Mouse (Mus musculus): ENCODE results near the gene Cd109. TPM values are rescaled to one million over a fixed set of nuclear protein-coding genes. Genes with fewer than 3 reads are reported as not detected.

Gene Cd109
- 1 to 10 TPM; 2.6 to 3.2 TPM for total RNA-seq (2021)
- long read RNA-seq, full-length matches to known transcripts = 3 of 3 reads
- long read RNA-seq, partial matches to known transcripts = 0 of 3 reads
- long read RNA-seq, other reads (novel, unspliced or antisense) = 0 of 3 reads

- DNase-seq (ENCODE audit: low spot score in 2 of 2) = no peak
Observed at GRCm38 (mm10) chr9:78615401-78616021, at the start of gene Cd109. Gene Cd109 (plus strand): TSS chr9:78615546.

GRCm38 (mm10) chr9:78569934-78570333 lies 45.4 kb upstream of the Cd109 start:
- DNase-seq (ENCODE audit: low spot score in 2 of 2) = peak in 1 of 2 experiments; percentile 23

GRCm38 (mm10) chr9:78576466-78576865 lies 38.9 kb upstream of the Cd109 start:
- DNase-seq (ENCODE audit: low spot score in 2 of 2) = no peak

- DNase-seq (ENCODE audit: low spot score in 2 of 2) = no peak
Observed at GRCm38 (mm10) chr9:78578824-78579223, 36.5 kb upstream of the Cd109 start.

- no peak for DNase-seq (ENCODE audit: low spot score in 2 of 2)
Observed at GRCm38 (mm10) chr9:78579644-78580396, 35.5 kb upstream of the Cd109 start.

GRCm38 (mm10) chr9:78587218-78587883 lies 28.0 kb upstream of the Cd109 start:
- peak in 1 of 2 experiments; percentile 39 for DNase-seq (ENCODE audit: low spot score in 2 of 2)

- DNase-seq (ENCODE audit: low spot score in 2 of 2) = peak; percentile 85 to 94
Observed at GRCm38 (mm10) chr9:78587914-78588313, 27.4 kb upstream of the Cd109 start, which contains the start of gene Slc17a5. Gene Slc17a5 (minus strand): TSS chr9:78588041.

GRCm38 (mm10) chr9:78588411-78589033 lies 26.8 kb upstream of the Cd109 start:
- DNase-seq (ENCODE audit: low spot score in 2 of 2) = no peak

GRCm38 (mm10) chr9:78590471-78590870 lies 24.9 kb upstream of the Cd109 start:
- DNase-seq (ENCODE audit: low spot score in 2 of 2) = no peak

GRCm38 (mm10) chr9:78595257-78595656 lies 20.1 kb upstream of the Cd109 start:
- DNase-seq (ENCODE audit: low spot score in 2 of 2) = no peak

- DNase-seq (ENCODE audit: low spot score in 2 of 2) = no peak
Observed at GRCm38 (mm10) chr9:78595769-78596555, 19.4 kb upstream of the Cd109 start.

GRCm38 (mm10) chr9:78596834-78597233 lies 18.5 kb upstream of the Cd109 start:
- DNase-seq (ENCODE audit: low spot score in 2 of 2) = peak in 1 of 2 experiments; percentile 72

- no peak for DNase-seq (ENCODE audit: low spot score in 2 of 2)
Observed at GRCm38 (mm10) chr9:78599927-78600326, 15.4 kb upstream of the Cd109 start.

GRCm38 (mm10) chr9:78601046-78601730 lies 14.2 kb upstream of the Cd109 start:
- peak in 1 of 2 experiments; percentile 45 for DNase-seq (ENCODE audit: low spot score in 2 of 2)

- no peak for DNase-seq (ENCODE audit: low spot score in 2 of 2)
Observed at GRCm38 (mm10) chr9:78614201-78614600, 1.1 kb upstream of the Cd109 start.

- no peak for DNase-seq (ENCODE audit: low spot score in 2 of 2)
Observed at GRCm38 (mm10) chr9:78619285-78619684, 3.9 kb downstream of the Cd109 start.

GRCm38 (mm10) chr9:78623301-78623747 lies 8.0 kb downstream of the Cd109 start:
- DNase-seq (ENCODE audit: low spot score in 2 of 2) = peak in 1 of 2 experiments; percentile 28

- DNase-seq (ENCODE audit: low spot score in 2 of 2) = no peak
Observed at GRCm38 (mm10) chr9:78629991-78630390, 14.6 kb downstream of the Cd109 start.

- no peak for DNase-seq (ENCODE audit: low spot score in 2 of 2)
Observed at GRCm38 (mm10) chr9:78631755-78632434, 16.5 kb downstream of the Cd109 start.
